Mouse (Mus musculus): ENCODE measurements around the gene Calca.

GRCm38 (mm10) chr7:114672697-114673096 is 36.5 kb upstream of the Calca start:
- TF ChIP-seq CTCF (conservative IDR thresholded peaks at IDR 0.05; ENCODE audit: insufficient read depth, insufficient read length, low read depth, low read length), result 0 out of 2 replicates have a peak, but pooled peaks have one; percentile 15
- no peak for TF ChIP-seq POLR2A (IDR thresholded peaks at IDR 0.05; ENCODE audit: low read depth, low read length)
